Mouse (Mus musculus): Measurements from ENCODE around the gene Themis. TPM values are rescaled to one million over a fixed set of nuclear protein-coding genes. Genes with fewer than 3 reads are reported as not detected.

Gene Themis
- polyA plus RNA-seq (2015; fragmentation: Nextera tagmentation; extraction: Ambion mirVana): 0.14 and 0.40 TPM in 2 replicates

DNA sequence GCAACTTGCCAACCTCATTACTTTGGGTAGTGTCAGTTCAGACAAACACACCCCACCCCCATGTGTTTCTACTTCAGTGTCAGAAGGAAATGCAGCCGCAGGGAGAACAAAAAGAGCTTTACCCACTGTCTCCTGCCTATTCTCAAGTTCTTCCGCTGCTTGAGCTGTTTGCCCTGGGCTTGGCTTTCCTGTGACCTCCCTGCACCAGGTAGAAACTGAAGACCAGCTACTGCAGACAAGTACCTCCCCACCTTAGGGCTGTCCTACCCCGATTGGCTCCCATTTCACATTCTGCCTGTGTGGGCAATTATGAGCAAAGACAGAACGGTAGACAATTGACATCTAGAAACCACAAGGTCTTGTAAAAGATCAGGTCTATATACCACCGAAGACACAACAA is at the start of gene Themis:
Themis (plus strand) TSS at position 100 of the 400 bp plus-strand sequence.
- no peaks in the 10 kb centered on the region for H3K27me3 ChIP-seq (ENCODE audit: control insufficient read depth, insufficient read depth, low read length)
- no peaks in the 10 kb centered on the region for H3K9me3 ChIP-seq (replicated peaks; ENCODE audit: control insufficient read depth, low read length)
- H3K9ac ChIP-seq (ENCODE audit: low read length): no peak within 1 kb of the TSS
- H3K36me3 ChIP-seq (ENCODE audit: control insufficient read depth, insufficient read depth, low read length): no peaks in the 10 kb centered on the region
- ATAC-seq (ENCODE audit: insufficient read depth, low FRiP score): no peak
- H3K4me3 ChIP-seq (replicated peaks; ENCODE audit: low read length): no peak within 1 kb of the TSS
- WGBS: 50% methylated on average over 5 of the region's 5 CpGs
- H3K27ac ChIP-seq (ENCODE audit: low read length): no peak within 1 kb of the TSS
- H3K4me2 ChIP-seq (ENCODE audit: low read depth, low read length): no peak within 1 kb of the TSS
- no peaks in the 10 kb centered on the region for H3K4me1 ChIP-seq (ENCODE audit: control insufficient read depth, insufficient read depth, low read length)

DNA sequence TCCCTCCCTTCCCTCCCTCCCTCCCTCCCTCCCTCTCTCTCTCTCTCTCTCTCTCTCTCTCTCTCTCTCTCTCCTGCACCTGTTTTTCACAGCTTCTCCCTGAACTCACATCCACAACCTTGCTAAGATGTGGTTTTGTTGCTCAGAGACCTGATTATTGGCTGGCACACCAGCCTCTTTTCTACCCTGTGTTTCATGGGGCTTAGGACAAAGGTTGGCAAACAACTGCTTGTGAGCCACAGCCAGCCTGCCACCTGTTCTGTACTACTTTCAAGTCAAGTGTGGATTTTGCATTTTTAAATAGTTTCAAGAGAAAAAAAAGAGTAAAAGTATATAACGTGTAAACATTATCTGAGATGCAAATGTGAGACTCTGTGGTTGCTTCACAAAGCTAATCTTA is 48.7 kb upstream of the Themis start:
- no peaks in the 10 kb centered on the region for H3K36me3 ChIP-seq (ENCODE audit: control insufficient read depth, insufficient read depth, low read length)
- WGBS: 85% methylated on average over 1 of the region's 1 CpGs
- H3K27ac ChIP-seq (ENCODE audit: low read length): no peak overlapping the region
- H3K4me1 ChIP-seq (ENCODE audit: control insufficient read depth, insufficient read depth, low read length): no peaks in the 10 kb centered on the region
- no peak for ATAC-seq (ENCODE audit: insufficient read depth, low FRiP score)
- H3K4me3 ChIP-seq (replicated peaks; ENCODE audit: low read length): no peak overlapping the region
- H3K9ac ChIP-seq (ENCODE audit: low read length): no peak overlapping the region
- H3K4me2 ChIP-seq (ENCODE audit: low read depth, low read length): no peak overlapping the region
- H3K9me3 ChIP-seq (replicated peaks; ENCODE audit: control insufficient read depth, low read length): no peaks in the 10 kb centered on the region
- no peaks in the 10 kb centered on the region for H3K27me3 ChIP-seq (ENCODE audit: control insufficient read depth, insufficient read depth, low read length)

DNA sequence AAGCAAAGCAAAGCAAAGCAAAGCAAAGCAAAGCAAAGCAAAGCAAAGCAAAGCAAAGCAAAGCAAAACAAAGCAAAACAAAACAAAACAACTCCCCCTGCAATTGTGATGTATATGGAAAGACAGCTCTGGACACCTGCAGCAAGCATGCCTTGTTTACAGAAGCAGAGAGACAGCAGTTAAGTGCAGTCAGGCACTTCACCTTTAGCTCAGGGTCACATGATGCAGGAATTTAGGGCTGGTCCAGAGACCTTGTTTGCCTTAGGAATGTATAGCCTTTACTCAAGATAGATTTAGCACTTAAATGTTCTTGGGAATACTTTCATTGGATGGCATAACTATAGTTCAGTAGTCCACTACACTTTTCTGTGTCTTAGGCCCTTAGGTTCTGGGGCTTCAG is 32.1 kb upstream of the Themis start:
- H3K9ac ChIP-seq (ENCODE audit: low read length): no peak overlapping the region
- no peak overlapping the region for H3K4me2 ChIP-seq (ENCODE audit: low read depth, low read length)
- ATAC-seq (ENCODE audit: insufficient read depth, low FRiP score): no peak
- no peaks in the 10 kb centered on the region for H3K27me3 ChIP-seq (ENCODE audit: control insufficient read depth, insufficient read depth, low read length)
- H3K4me1 ChIP-seq (ENCODE audit: control insufficient read depth, insufficient read depth, low read length): no peaks in the 10 kb centered on the region
- H3K9me3 ChIP-seq (replicated peaks; ENCODE audit: control insufficient read depth, low read length): no peaks in the 10 kb centered on the region
- no peak overlapping the region for H3K27ac ChIP-seq (ENCODE audit: low read length)
- no peak overlapping the region for H3K4me3 ChIP-seq (replicated peaks; ENCODE audit: low read length)
- no peaks in the 10 kb centered on the region for H3K36me3 ChIP-seq (ENCODE audit: control insufficient read depth, insufficient read depth, low read length)

- no peak for ATAC-seq (ENCODE audit: insufficient read depth, low FRiP score)
- Histone ChIP-seq H3K27me3 (ENCODE audit: control insufficient read depth, insufficient read depth, low read length) (no peaks in the 10 kb centered on the region), H3K36me3 (ENCODE audit: control insufficient read depth, insufficient read depth, low read length) (no peaks in the 10 kb centered on the region), H3K4me3 (replicated peaks; ENCODE audit: low read length) (no peak overlapping the region), H3K4me1 (ENCODE audit: control insufficient read depth, insufficient read depth, low read length) (no peaks in the 10 kb centered on the region), H3K9ac (ENCODE audit: low read length) (no peak overlapping the region), H3K4me2 (ENCODE audit: low read depth, low read length) (no peak overlapping the region), H3K27ac (ENCODE audit: low read length) (no peak overlapping the region), H3K9me3 (replicated peaks; ENCODE audit: control insufficient read depth, low read length) (no peaks in the 10 kb centered on the region)
- 92% methylated on average over 2 of the region's 2 CpGs for WGBS
Measured at GRCm38 (mm10) chr10:28641887-28642286, 26.3 kb upstream of the Themis start.

GRCm38 (mm10) chr10:28647855-28648254 is 20.3 kb upstream of the Themis start:
- Histone ChIP-seq H3K9me3 (replicated peaks; ENCODE audit: control insufficient read depth, low read length) (no peaks in the 10 kb centered on the region), H3K27me3 (ENCODE audit: control insufficient read depth, insufficient read depth, low read length) (no peaks in the 10 kb centered on the region), H3K4me2 (ENCODE audit: low read depth, low read length) (no peak overlapping the region), H3K27ac (ENCODE audit: low read length) (no peak overlapping the region), H3K36me3 (ENCODE audit: control insufficient read depth, insufficient read depth, low read length) (no peaks in the 10 kb centered on the region), H3K9ac (ENCODE audit: low read length) (no peak overlapping the region), H3K4me3 (replicated peaks; ENCODE audit: low read length) (no peak overlapping the region), H3K4me1 (ENCODE audit: control insufficient read depth, insufficient read depth, low read length) (no peaks in the 10 kb centered on the region)
- no peak for ATAC-seq (ENCODE audit: insufficient read depth, low FRiP score)
- WGBS: 90% methylated on average over 2 of the region's 2 CpGs

- Histone ChIP-seq H3K27ac (ENCODE audit: low read length) (no peak overlapping the region), H3K4me1 (ENCODE audit: control insufficient read depth, insufficient read depth, low read length) (no peaks in the 10 kb centered on the region), H3K27me3 (ENCODE audit: control insufficient read depth, insufficient read depth, low read length) (no peaks in the 10 kb centered on the region), H3K4me2 (ENCODE audit: low read depth, low read length) (no peak overlapping the region), H3K36me3 (ENCODE audit: control insufficient read depth, insufficient read depth, low read length) (no peaks in the 10 kb centered on the region), H3K9me3 (replicated peaks; ENCODE audit: control insufficient read depth, low read length) (no peaks in the 10 kb centered on the region), H3K4me3 (replicated peaks; ENCODE audit: low read length) (no peak overlapping the region), H3K9ac (ENCODE audit: low read length) (no peak overlapping the region)
- no peak for ATAC-seq (ENCODE audit: insufficient read depth, low FRiP score)
- 68% methylated on average over 6 of the region's 6 CpGs for WGBS
Measured at GRCm38 (mm10) chr10:28649109-28649899, 18.9 kb upstream of the Themis start.

- Histone ChIP-seq H3K4me3 (replicated peaks; ENCODE audit: low read length) (no peak overlapping the region), H3K4me2 (ENCODE audit: low read depth, low read length) (no peak overlapping the region), H3K4me1 (ENCODE audit: control insufficient read depth, insufficient read depth, low read length) (no peaks in the 10 kb centered on the region), H3K9me3 (replicated peaks; ENCODE audit: control insufficient read depth, low read length) (no peaks in the 10 kb centered on the region), H3K36me3 (ENCODE audit: control insufficient read depth, insufficient read depth, low read length) (no peaks in the 10 kb centered on the region), H3K27me3 (ENCODE audit: control insufficient read depth, insufficient read depth, low read length) (no peaks in the 10 kb centered on the region), H3K9ac (ENCODE audit: low read length) (no peak overlapping the region), H3K27ac (ENCODE audit: low read length) (no peak overlapping the region)
- 30% methylated on average over 1 of the region's 1 CpGs for WGBS
- no peak for ATAC-seq (ENCODE audit: insufficient read depth, low FRiP score)
Measured at GRCm38 (mm10) chr10:28649900-28650160, 18.3 kb upstream of the Themis start.

GRCm38 (mm10) chr10:28651910-28652309 is 16.2 kb upstream of the Themis start:
- WGBS: 53% methylated on average over 2 of the region's 2 CpGs
- no peak for ATAC-seq (ENCODE audit: insufficient read depth, low FRiP score)

DNA sequence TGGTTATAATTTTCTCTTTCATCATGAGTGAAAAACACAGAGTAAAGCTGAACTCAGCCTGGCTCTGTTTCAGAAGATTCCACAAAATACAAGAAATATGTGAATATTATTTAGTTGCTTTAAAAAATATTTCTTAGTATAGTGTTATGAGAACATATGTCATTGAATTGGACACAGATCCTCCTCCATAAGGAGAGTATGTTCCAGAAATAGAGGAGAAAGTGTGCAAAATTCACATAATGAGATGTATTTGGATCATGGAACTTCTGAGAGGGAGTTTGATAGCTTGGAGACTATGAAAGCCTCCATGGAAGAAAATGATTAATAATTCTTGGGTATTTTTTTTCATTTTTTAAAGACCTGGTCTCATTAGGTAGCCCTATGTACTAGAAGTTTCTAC is 13.4 kb upstream of the Themis start:
- H3K4me3 ChIP-seq (replicated peaks; ENCODE audit: low read length): no peak overlapping the region
- no peaks in the 10 kb centered on the region for H3K9me3 ChIP-seq (replicated peaks; ENCODE audit: control insufficient read depth, low read length)
- H3K9ac ChIP-seq (ENCODE audit: low read length): no peak overlapping the region
- ATAC-seq (ENCODE audit: insufficient read depth, low FRiP score): no peak
- H3K4me2 ChIP-seq (ENCODE audit: low read depth, low read length): no peak overlapping the region
- no peaks in the 10 kb centered on the region for H3K36me3 ChIP-seq (ENCODE audit: control insufficient read depth, insufficient read depth, low read length)
- no peak overlapping the region for H3K27ac ChIP-seq (ENCODE audit: low read length)
- no peaks in the 10 kb centered on the region for H3K27me3 ChIP-seq (ENCODE audit: control insufficient read depth, insufficient read depth, low read length)
- no peaks in the 10 kb centered on the region for H3K4me1 ChIP-seq (ENCODE audit: control insufficient read depth, insufficient read depth, low read length)

More at GRCm38 (mm10) chr10:28651910-28652309, 16.2 kb upstream of the Themis start:
- no peak overlapping the region for H3K4me3 ChIP-seq (replicated peaks; ENCODE audit: low read length)
- no peak overlapping the region for H3K4me2 ChIP-seq (ENCODE audit: low read depth, low read length)
- H3K27ac ChIP-seq (ENCODE audit: low read length): no peak overlapping the region
- no peaks in the 10 kb centered on the region for H3K36me3 ChIP-seq (ENCODE audit: control insufficient read depth, insufficient read depth, low read length)
- no peak overlapping the region for H3K9ac ChIP-seq (ENCODE audit: low read length)
- H3K4me1 ChIP-seq (ENCODE audit: control insufficient read depth, insufficient read depth, low read length): no peaks in the 10 kb centered on the region
- H3K9me3 ChIP-seq (replicated peaks; ENCODE audit: control insufficient read depth, low read length): no peaks in the 10 kb centered on the region
- no peaks in the 10 kb centered on the region for H3K27me3 ChIP-seq (ENCODE audit: control insufficient read depth, insufficient read depth, low read length)

All from stomach, embryonic 16.5 days (tissue).